Mouse (Mus musculus): Measurements from ENCODE around the gene Slc26a9. TPM values are rescaled to one million over a fixed set of nuclear protein-coding genes. Genes with fewer than 3 reads are reported as not detected.
"Not testable (repeated sequence)": the region's sequence is repeated elsewhere in the genome, so short reads cannot be mapped to it uniquely, and the experiment has no call there.

Slc26a9 gene
- polyA plus RNA-seq, 1 experiment from 2014 or later, result 15.4 TPM

GRCm38 (mm10) chr1:131816886-131817285 lies 73.1 kb downstream of the Slc26a9 start:
- Histone ChIP-seq H3K4me3 (ENCODE audit: low read depth, low read length) (no peak overlapping the region), H3K27ac (replicated peaks) (no peak overlapping the region), H3K4me1 (replicated peaks; ENCODE audit: control insufficient read depth, insufficient read depth) (no peaks in the 10 kb centered on the region), H3K9ac (ENCODE audit: low read length) (no peak overlapping the region), H3K4me2 (replicated peaks; ENCODE audit: low read depth) (no peak overlapping the region), H3K36me3 (ENCODE audit: control insufficient read depth, insufficient read depth, low read length) (no peaks in the 10 kb centered on the region), H3K9me3 (ENCODE audit: control insufficient read depth, low read length) (no peaks in the 10 kb centered on the region), H3K27me3 (ENCODE audit: control insufficient read depth, insufficient read depth, low read length) (no peaks in the 10 kb centered on the region)
- WGBS, result 80% methylated on average over 6 of the region's 6 CpGs
- TF ChIP-seq CTCF (IDR thresholded peaks at IDR 0.05; ENCODE audit: low read depth) (no peak), EP300 (optimal IDR thresholded peaks at IDR 0.05) (no peak)
- ATAC-seq (ENCODE audit: low FRiP score, low TSS enrichment) (no peak), DNase-seq (ENCODE audit: low spot score) (no peak)

- not testable (repeated sequence) for H3K4me3 ChIP-seq (ENCODE audit: low read depth, low read length); ATAC-seq (ENCODE audit: low FRiP score, low TSS enrichment); H3K36me3 ChIP-seq (ENCODE audit: control insufficient read depth, insufficient read depth, low read length); DNase-seq (ENCODE audit: low spot score); H3K27me3 ChIP-seq (ENCODE audit: control insufficient read depth, insufficient read depth, low read length); H3K9me3 ChIP-seq (ENCODE audit: control insufficient read depth, low read length); H3K4me2 ChIP-seq (replicated peaks; ENCODE audit: low read depth); H3K4me1 ChIP-seq (replicated peaks; ENCODE audit: control insufficient read depth, insufficient read depth); H3K27ac ChIP-seq (replicated peaks); H3K9ac ChIP-seq (ENCODE audit: low read length)
- WGBS, result 74% methylated on average over 8 of the region's 9 CpGs
Observed at GRCm38 (mm10) chr1:131820353-131820752, 76.5 kb downstream of the Slc26a9 start.

GRCm38 (mm10) chr1:131820887-131821328 lies 77.1 kb downstream of the Slc26a9 start:
- Histone ChIP-seq H3K36me3 (ENCODE audit: control insufficient read depth, insufficient read depth, low read length) (no peaks in the 10 kb centered on the region), H3K27me3 (ENCODE audit: control insufficient read depth, insufficient read depth, low read length) (no peaks in the 10 kb centered on the region), H3K27ac (replicated peaks) (no peak overlapping the region), H3K9ac (ENCODE audit: low read length) (no peak overlapping the region), H3K4me3 (ENCODE audit: low read depth, low read length) (no peak overlapping the region), H3K9me3 (ENCODE audit: control insufficient read depth, low read length) (no peaks in the 10 kb centered on the region), H3K4me1 (replicated peaks; ENCODE audit: control insufficient read depth, insufficient read depth) (no peaks in the 10 kb centered on the region), H3K4me2 (replicated peaks; ENCODE audit: low read depth) (no peak overlapping the region)
- 67% methylated on average over 10 of the region's 10 CpGs for WGBS
- ATAC-seq (ENCODE audit: low FRiP score, low TSS enrichment) (no peak), DNase-seq (ENCODE audit: low spot score) (no peak)
- TF ChIP-seq CTCF (IDR thresholded peaks at IDR 0.05; ENCODE audit: low read depth), result no peak
- no peak for TF ChIP-seq EP300 (optimal IDR thresholded peaks at IDR 0.05)

Other genes with a start within 250 kb of the Slc26a9 start
- gene Srgap2, start 216.7 kb upstream of the Slc26a9 start, polyA plus RNA-seq (2015; fragmentation: Nextera tagmentation; extraction: Ambion mirVana), result 7.7 and 9.1 TPM in 2 replicates
- gene Fam72a, start 216.1 kb upstream of the Slc26a9 start, polyA plus RNA-seq (2015; fragmentation: Nextera tagmentation; extraction: Ambion mirVana), result 1.3 and 1.5 TPM in 2 replicates
- 0.02 and 0.04 TPM in 2 replicates for gene Avpr1b, start 144.8 kb upstream of the Slc26a9 start, polyA plus RNA-seq (2015; fragmentation: Nextera tagmentation; extraction: Ambion mirVana)
- gene Ctse, start 105.7 kb upstream of the Slc26a9 start, polyA plus RNA-seq (2015; fragmentation: Nextera tagmentation; extraction: Ambion mirVana), result 596 and 695 TPM in 2 replicates
- gene Rab7b, start 55.3 kb upstream of the Slc26a9 start, polyA plus RNA-seq (2015; fragmentation: Nextera tagmentation; extraction: Ambion mirVana), result 13.5 and 14.4 TPM in 2 replicates
- 1.1 and 1.4 TPM in 2 replicates for gene Pm20d1, start 53.4 kb downstream of the Slc26a9 start, polyA plus RNA-seq (2015; fragmentation: Nextera tagmentation; extraction: Ambion mirVana)
- gene Slc41a1, start 83.5 kb downstream of the Slc26a9 start, polyA plus RNA-seq (2015; fragmentation: Nextera tagmentation; extraction: Ambion mirVana), result 7.0 and 7.1 TPM in 2 replicates
- gene Rab29, start 123.2 kb downstream of the Slc26a9 start, polyA plus RNA-seq (2015; fragmentation: Nextera tagmentation; extraction: Ambion mirVana), result 21.4 and 21.6 TPM in 2 replicates
- gene Nucks1, start 166.5 kb downstream of the Slc26a9 start, polyA plus RNA-seq (2015; fragmentation: Nextera tagmentation; extraction: Ambion mirVana), result 24.2 and 30.4 TPM in 2 replicates
- gene Slc45a3, start 218.9 kb downstream of the Slc26a9 start, polyA plus RNA-seq (2015; fragmentation: Nextera tagmentation; extraction: Ambion mirVana), result 18.4 and 23.3 TPM in 2 replicates